Mouse (Mus musculus) limb, embryonic 14.5 days (tissue): Measurements from ENCODE around the gene Dab1. TPM values are rescaled to one million over a fixed set of nuclear protein-coding genes. Genes with fewer than 3 reads are reported as not detected.

ENCODE experiments used
- ATAC-seq: fragments of 200-750 bp; cut with Nextera tagmentation; 2 replicates; pipeline ENCODE4 v1.8.0; 2017; ENCODE audit warnings: low read depth, moderate number of reproducible peaks, moderate TSS enrichment; ENCODE audit not compliant: low FRiP score
- DNase-seq: peaks from one replicate; pipeline ENCODE4 v3.0.0-alpha.2; 2015; ENCODE audit warnings: low spot score
- H3K27ac ChIP-seq: fragments of 300-500 bp; sonication (generic); replicated peaks from 2 replicates; pipeline ENCODE4 v1.5.1; 2014; ENCODE audit warnings: low read depth, mild to moderate bottlenecking, low read length, moderate library complexity, mixed read lengths
- H3K27me3 ChIP-seq: fragments of 300-500 bp; sonication (generic); 2 replicates; pipeline ENCODE4 v1.6.1; 2014; ENCODE audit warnings: low read length, mixed read lengths; ENCODE audit not compliant: control insufficient read depth, insufficient read depth
- H3K36me3 ChIP-seq: fragments of 300-500 bp; sonication (generic); 2 replicates; pipeline ENCODE4 v1.6.1; 2014; ENCODE audit warnings: mild to moderate bottlenecking, low read length, moderate library complexity, mixed read lengths; ENCODE audit not compliant: control insufficient read depth, insufficient read depth
- H3K4me1 ChIP-seq: fragments of 300-500 bp; sonication (generic); 2 replicates; pipeline ENCODE4 v1.6.1; 2014; ENCODE audit warnings: antibody characterized with exemption, low read length, mixed read lengths; ENCODE audit not compliant: control insufficient read depth, insufficient read depth
- H3K4me2 ChIP-seq: fragments of 300-500 bp; sonication (generic); replicated peaks from 2 replicates; pipeline ENCODE4 v1.6.1; 2014; ENCODE audit warnings: low read depth, mild to moderate bottlenecking, low read length, moderate library complexity; ENCODE audit not compliant: severe bottlenecking
- H3K4me3 ChIP-seq: fragments of 300-500 bp; sonication (generic); replicated peaks from 2 replicates; pipeline ENCODE4 v1.5.1; 2014; ENCODE audit warnings: low read length
- H3K9ac ChIP-seq: fragments of 300-500 bp; sonication (generic); 2 replicates; pipeline ENCODE4 v1.6.1; 2014; ENCODE audit warnings: mild to moderate bottlenecking, low read depth, low read length, moderate library complexity; ENCODE audit not compliant: severe bottlenecking
- H3K9me3 ChIP-seq: fragments of 300-500 bp; sonication (generic); 2 replicates; pipeline ENCODE4 v1.6.1; 2016; ENCODE audit warnings: low read length; ENCODE audit not compliant: control insufficient read depth
- POLR2A ChIP-seq: fragments of 200-500 bp; IDR thresholded peaks from 2 replicates; pipeline ENCODE4 v1.8.0; 2012; ENCODE audit warnings: inconsistent platforms, mild to moderate bottlenecking, moderate library complexity, borderline replicate concordance; ENCODE audit not compliant: insufficient read depth, insufficient read length; ENCODE audit errors: extremely low read depth
- WGBS: fragments of 180-500 bp; shearing (Covaris S2); extraction: QIAGEN DNeasy Blood & Tissue Kit; methylation state at CpG from one replicate; pipeline ENCODE4 v1.1.7; 2014; 5-methylcytosine and 5-hydroxymethylcytosine counted together
- polyA plus RNA-seq, 2 experiments: library from polyadenylated mRNA; depleted of rRNA in 1 of 2; stranded (reverse) in 1 of 2; unstranded in 1 of 2; fragments of >200 nt; fragmentation: Nextera tagmentation in 1 of 2; extraction: Ambion mirVana in 1 of 2; gene quantifications; 2 replicates each; pipeline versions ENCODE4 v1.2.1 to v1.2.3; 2012 to 2014

The Dab1 gene
- polyA plus RNA-seq (2012; rRNA removed) (5.5 and 5.8 TPM in 2 replicates), polyA plus RNA-seq (2014; fragmentation: Nextera tagmentation; extraction: Ambion mirVana) (12.1 and 13.7 TPM in 2 replicates)

GRCm38 (mm10) chr4:103619321-103619945 is at the start of gene Dab1:
Gene Dab1, plus strand, starts transcription at chr4:103619359.
- Histone ChIP-seq H3K4me1 (no peaks in the 10 kb centered on the region), H3K4me3 (peak within 1 kb of the TSS; percentile 35), H3K27me3 (peaks cover 57% of the 10 kb centered on the region), H3K4me2 (peak within 1 kb of the TSS; percentile 55), H3K27ac (no peak within 1 kb of the TSS), H3K9ac (no peak within 1 kb of the TSS), H3K9me3 (no peaks in the 10 kb centered on the region), H3K36me3 (no peaks in the 10 kb centered on the region)
- TF ChIP-seq POLR2A, result no peak
- DNase-seq (no peak), ATAC-seq (no peak)
- 2% methylated on average over 41 of the region's 41 CpGs for WGBS

- no peak for ATAC-seq
- 62% methylated on average over 4 of the region's 4 CpGs for WGBS
- H3K27ac ChIP-seq, result no peak overlapping the region
- peak; percentile 64 for DNase-seq
- no peak overlapping the region for H3K9ac ChIP-seq
- H3K36me3 ChIP-seq, result no peaks in the 10 kb centered on the region
- H3K4me1 ChIP-seq, result no peaks in the 10 kb centered on the region
- H3K9me3 ChIP-seq, result no peaks in the 10 kb centered on the region
- no peaks in the 10 kb centered on the region for H3K27me3 ChIP-seq
- H3K4me3 ChIP-seq, result no peak overlapping the region
- no peak overlapping the region for H3K4me2 ChIP-seq
- no peak for TF ChIP-seq POLR2A
Measured at GRCm38 (mm10) chr4:103571721-103572352, 47.3 kb upstream of the Dab1 start.

GRCm38 (mm10) chr4:103575556-103575955 is 43.6 kb upstream of the Dab1 start:
- TF ChIP-seq POLR2A, result no peak
- Histone ChIP-seq H3K9ac (no peak overlapping the region), H3K4me2 (no peak overlapping the region), H3K4me3 (no peak overlapping the region), H3K4me1 (no peaks in the 10 kb centered on the region), H3K27ac (no peak overlapping the region), H3K27me3 (no peaks in the 10 kb centered on the region), H3K9me3 (no peaks in the 10 kb centered on the region), H3K36me3 (no peaks in the 10 kb centered on the region)
- DNase-seq, result no peak
- 86% methylated on average over 2 of the region's 2 CpGs for WGBS
- no peak for ATAC-seq

- Histone ChIP-seq H3K4me1 (no peaks in the 10 kb centered on the region), H3K9ac (no peak overlapping the region), H3K27me3 (no peaks in the 10 kb centered on the region), H3K27ac (no peak overlapping the region), H3K4me3 (no peak overlapping the region), H3K4me2 (no peak overlapping the region), H3K9me3 (no peaks in the 10 kb centered on the region), H3K36me3 (no peaks in the 10 kb centered on the region)
- ATAC-seq (no peak), DNase-seq (no peak)
- no peak for TF ChIP-seq POLR2A
- 79% methylated on average over 6 of the region's 6 CpGs for whole genome bisulfite sequencing
Measured at GRCm38 (mm10) chr4:103576305-103576704, 42.9 kb upstream of the Dab1 start.

GRCm38 (mm10) chr4:103577111-103577815 is 41.9 kb upstream of the Dab1 start:
- H3K27ac ChIP-seq, result no peak overlapping the region
- 77% methylated on average over 4 of the region's 4 CpGs for WGBS
- DNase-seq, result no peak
- ATAC-seq, result no peak
- no peaks in the 10 kb centered on the region for H3K9me3 ChIP-seq
- no peak overlapping the region for H3K4me3 ChIP-seq
- H3K27me3 ChIP-seq, result no peaks in the 10 kb centered on the region
- no peak for TF ChIP-seq POLR2A
- no peaks in the 10 kb centered on the region for H3K4me1 ChIP-seq
- H3K4me2 ChIP-seq, result no peak overlapping the region
- no peak overlapping the region for H3K9ac ChIP-seq
- no peaks in the 10 kb centered on the region for H3K36me3 ChIP-seq
